Mouse (Mus musculus) myocyte (in vitro differentiated cells): ENCODE data around the gene Mad1l1.

Experiments
- CEBPB ChIP-seq: IDR thresholded peaks from 2 replicates; pipeline ENCODE4 v1.6.1; 2011; ENCODE audit warnings: mild to moderate bottlenecking, moderate library complexity; ENCODE audit not compliant: poor library complexity, insufficient read depth, severe bottlenecking
- MAX ChIP-seq: IDR thresholded peaks from one replicate; pipeline ENCODE4 v1.6.1; 2011; ENCODE audit warnings: low read depth, mild to moderate bottlenecking, control low read depth
- MYOG ChIP-seq, 3 experiments: IDR thresholded peaks; one replicate each; pipeline ENCODE4 v1.6.1; 2011; ENCODE audit warnings: control low read depth in 2 of 3, low read depth in 2 of 3, mild to moderate bottlenecking in 2 of 3; ENCODE audit not compliant: insufficient read length in 2 of 3, control insufficient read depth in 1 of 3, insufficient read depth in 1 of 3
- POLR2A ChIP-seq: IDR thresholded peaks from one replicate; pipeline ENCODE4 v1.6.1; 2011; ENCODE audit warnings: low read depth, mild to moderate bottlenecking, control low read depth, moderate library complexity; ENCODE audit not compliant: insufficient read length
- POLR2AphosphoS2 ChIP-seq: IDR thresholded peaks from one replicate; pipeline ENCODE4 v1.6.1; 2011; ENCODE audit warnings: low read depth, control low read depth; ENCODE audit not compliant: insufficient read length
- SRF ChIP-seq: IDR thresholded peaks from one replicate; pipeline ENCODE4 v1.6.1; 2011; ENCODE audit warnings: low read depth; ENCODE audit not compliant: control insufficient read depth, insufficient read length
- TCF3 ChIP-seq: IDR thresholded peaks from one replicate; pipeline ENCODE4 v1.6.1; 2011; ENCODE audit warnings: low read depth, control low read depth; ENCODE audit not compliant: insufficient read length
- USF1 ChIP-seq: IDR thresholded peaks from one replicate; pipeline ENCODE4 v1.6.1; 2011; ENCODE audit warnings: low read depth, mild to moderate bottlenecking, control low read depth, moderate library complexity

- no peak for TF ChIP-seq MAX
- no peak for TF ChIP-seq MYOG (IDR thresholded peaks at IDR 0.05; ENCODE audit: control insufficient read depth in 1 of 3, insufficient read depth in 1 of 3, insufficient read length in 2 of 3, low read depth in 2 of 3)
- no peak for TF ChIP-seq USF1
- TF ChIP-seq POLR2A: no peak
- TF ChIP-seq TCF3: no peak
- TF ChIP-seq POLR2AphosphoS2: no peak
- no peak for TF ChIP-seq CEBPB
- TF ChIP-seq SRF: no peak
Observed at GRCm38 (mm10) chr5:140023941-140024500, 297.3 kb downstream of the Mad1l1 start.
